Mouse (Mus musculus) megakaryocyte, embryonic 14.5 days (primary cell): ENCODE results near the gene Magel2. TPM values are rescaled to one million over a fixed set of nuclear protein-coding genes. Genes with fewer than 3 reads are reported as not detected.

Experiments
- H3K27me3 ChIP-seq: replicated peaks from 2 replicates; pipeline ENCODE3; 2012; ENCODE audit warnings: inconsistent platforms
- H3K36me3 ChIP-seq: replicated peaks from 2 replicates; pipeline ENCODE3; 2012; ENCODE audit warnings: low read length, inconsistent platforms, mixed read lengths
- H3K4me1 ChIP-seq: 2 replicates; pipeline ENCODE4 v1.6.1; 2012; ENCODE audit warnings: inconsistent platforms
- H3K4me3 ChIP-seq: replicated peaks from 2 replicates; pipeline ENCODE3; 2012; ENCODE audit warnings: moderate library complexity, mild to moderate bottlenecking, inconsistent platforms
- H3K9me3 ChIP-seq: 2 replicates; pipeline ENCODE4 v1.6.1; 2012; ENCODE audit warnings: inconsistent platforms
- FLI1 ChIP-seq: IDR thresholded peaks from 2 replicates; pipeline ENCODE4 v1.6.1; 2012; ENCODE audit warnings: low read length, inconsistent platforms, mixed read lengths
- GATA1 ChIP-seq: IDR thresholded peaks from 3 replicates; pipeline ENCODE4 v1.6.1; 2012; ENCODE audit warnings: mixed read lengths, low read length, inconsistent platforms, borderline replicate concordance
- polyA plus RNA-seq: library from polyadenylated mRNA; stranded (reverse); fragments of >175 nt; gene quantifications from 2 replicates; pipeline ENCODE4 v1.2.3, GENCODE M21; 2012; ENCODE audit warnings: low replicate concordance; ENCODE audit not compliant: insufficient read depth

The Magel2 gene
- polyA plus RNA-seq, 1 experiment = not detected

DNA sequence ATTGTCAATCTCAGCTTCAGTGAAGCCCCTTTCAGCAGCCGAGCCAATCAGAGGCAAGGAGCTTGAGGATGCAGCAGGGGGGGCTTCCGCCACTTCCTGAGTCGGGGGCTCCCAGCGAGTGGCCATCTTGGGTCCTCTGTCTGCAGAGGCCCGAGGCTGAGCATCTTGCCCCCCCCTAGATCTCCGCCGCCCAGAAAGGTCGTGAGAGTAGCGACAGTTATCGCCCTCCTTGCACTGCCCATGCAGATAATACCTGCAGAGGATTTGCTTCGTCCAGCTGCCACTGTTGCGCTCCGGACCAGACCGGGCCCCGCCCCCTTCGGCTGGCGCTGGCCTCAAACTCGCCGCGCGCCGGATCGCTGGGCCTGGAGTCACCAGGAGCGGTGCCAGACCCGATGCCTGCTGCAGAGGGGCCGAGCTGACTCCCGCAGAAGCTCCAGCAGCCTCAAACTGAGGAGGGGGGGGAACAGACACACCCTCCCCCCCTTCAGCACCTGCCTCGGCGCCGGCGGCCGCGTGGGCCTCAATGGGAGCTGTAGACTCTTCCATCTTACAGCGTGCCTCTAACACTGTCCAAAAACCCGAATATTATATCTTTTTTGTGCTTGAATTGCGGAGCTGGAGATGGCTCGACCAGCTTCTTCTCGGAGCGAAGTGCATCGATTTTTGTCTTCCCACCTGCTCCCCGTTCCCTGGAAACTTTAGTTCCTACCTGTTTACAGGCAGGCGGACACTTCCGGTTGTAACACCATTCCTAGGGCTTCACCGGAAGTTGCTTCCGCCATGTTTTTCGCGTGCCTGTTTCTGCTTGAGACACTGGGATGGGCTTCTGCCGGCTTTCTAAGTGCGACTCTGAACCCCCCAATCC is 42.9 kb downstream of the Magel2 start, which contains the start of gene Mkrn3:
Gene Mkrn3, minus strand, starts transcription at position 647 of the 868 bp plus-strand sequence.
- H3K4me1 ChIP-seq = peaks cover 13% of the 10 kb centered on the region
- H3K9me3 ChIP-seq = peaks cover 12% of the 10 kb centered on the region
- TF ChIP-seq GATA1 (no peak), FLI1 (peak; percentile 67; the same call in 1 of the 2 replicates)
- no peaks in the 10 kb centered on the region for H3K36me3 ChIP-seq
- H3K4me3 ChIP-seq = peak within 1 kb of the TSS; percentile 93
- H3K27me3 ChIP-seq = peaks cover 2% of the 10 kb centered on the region

DNA sequence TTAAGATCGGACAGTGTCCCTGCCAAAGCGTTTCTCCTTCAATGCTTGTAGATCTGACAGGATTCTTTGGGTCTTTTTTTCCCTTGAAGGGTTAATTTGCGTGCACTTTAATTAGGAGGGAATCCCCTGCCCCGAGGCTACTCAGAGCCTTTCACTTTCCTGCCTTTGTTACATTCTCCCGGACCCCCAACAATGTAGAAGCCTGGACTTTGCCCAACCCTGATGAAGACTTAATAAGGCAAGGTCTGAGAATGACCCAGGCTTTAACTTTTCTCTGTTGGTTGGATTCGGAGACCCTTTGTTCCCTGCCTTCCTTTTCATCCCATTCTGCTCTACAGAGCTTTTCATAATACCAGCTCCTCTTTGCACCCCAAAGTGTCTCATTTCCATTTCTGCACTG is 43.8 kb downstream of the Magel2 start:
- peaks cover 13% of the 10 kb centered on the region for H3K4me1 ChIP-seq
- no peak overlapping the region for H3K4me3 ChIP-seq
- H3K9me3 ChIP-seq = peaks cover 12% of the 10 kb centered on the region
- peaks cover 2% of the 10 kb centered on the region for H3K27me3 ChIP-seq
- H3K36me3 ChIP-seq = no peaks in the 10 kb centered on the region
- TF ChIP-seq GATA1 (no peak), FLI1 (no peak)

DNA sequence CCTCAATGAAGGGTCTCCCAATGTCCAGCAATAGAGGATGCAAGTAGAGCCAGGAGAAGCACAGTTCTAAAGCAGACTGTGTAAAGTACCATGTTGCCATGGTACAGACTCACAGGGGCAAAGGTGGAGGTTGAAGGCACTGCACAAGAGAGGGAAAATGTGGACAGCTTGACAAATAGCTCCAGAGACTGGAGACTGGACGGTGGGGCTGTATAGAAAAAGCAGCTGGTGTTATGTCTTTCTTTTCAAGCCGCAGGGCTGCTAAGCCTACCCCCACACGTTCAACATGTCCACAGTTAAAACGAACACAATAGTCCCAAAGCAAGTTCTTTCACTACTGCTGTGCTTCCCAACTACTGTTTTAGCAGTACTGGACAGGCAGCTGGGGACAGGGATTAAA is 46.4 kb downstream of the Magel2 start:
- TF ChIP-seq GATA1 = no peak
- TF ChIP-seq FLI1 = no peak
- Histone ChIP-seq H3K4me1 (peaks cover 13% of the 10 kb centered on the region), H3K36me3 (no peaks in the 10 kb centered on the region), H3K4me3 (no peak overlapping the region), H3K9me3 (peaks cover 12% of the 10 kb centered on the region), H3K27me3 (peaks cover 2% of the 10 kb centered on the region)

DNA sequence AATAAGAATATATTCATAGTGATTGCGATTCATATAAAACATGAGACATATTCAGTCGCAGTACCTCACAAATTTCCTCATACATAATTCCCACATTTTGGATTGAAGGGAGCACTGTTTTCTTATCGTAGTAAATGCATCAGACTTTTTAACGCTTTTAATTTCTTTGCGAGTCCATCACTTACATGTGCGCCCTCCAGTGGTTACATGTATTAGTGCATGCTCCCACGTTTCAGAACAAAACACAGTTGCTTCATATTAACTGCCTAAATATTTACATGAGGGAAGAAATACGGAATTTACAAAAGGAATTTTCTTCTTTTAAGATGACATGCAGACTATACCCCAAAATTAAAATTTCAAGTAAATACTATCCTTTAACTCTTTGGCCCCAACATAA is 51.5 kb downstream of the Magel2 start:
- H3K4me3 ChIP-seq = no peak overlapping the region
- no peaks in the 10 kb centered on the region for H3K27me3 ChIP-seq
- H3K36me3 ChIP-seq = no peaks in the 10 kb centered on the region
- no peaks in the 10 kb centered on the region for H3K4me1 ChIP-seq
- no peak for TF ChIP-seq FLI1
- TF ChIP-seq GATA1 = no peak
- H3K9me3 ChIP-seq = no peaks in the 10 kb centered on the region

Other genes with a start within 250 kb of the Magel2 start
- 1.6 and 2.8 TPM in 2 replicates for gene Ndn, start 30.4 kb upstream of the Magel2 start, polyA plus RNA-seq
- 0.39 TPM in 1 of 2 replicates, not detected in the other for gene Mkrn3, start 43.1 kb downstream of the Magel2 start, polyA plus RNA-seq
- gene Peg12, start 87.5 kb downstream of the Magel2 start, polyA plus RNA-seq = 2.7 and 4.9 TPM in 2 replicates